Mouse (Mus musculus) c-Kit-positive CD71-negative TER-119-negative erythroid progenitor cells, embryonic 14.5 days (primary cell): ENCODE data around the gene Gnb3.

ENCODE experiments used
- DNase-seq: peaks from one replicate; pipeline ENCODE4 v3.0.0-alpha.2; 2013; ENCODE audit warnings: low read depth

Gene Gnb3

DNA sequence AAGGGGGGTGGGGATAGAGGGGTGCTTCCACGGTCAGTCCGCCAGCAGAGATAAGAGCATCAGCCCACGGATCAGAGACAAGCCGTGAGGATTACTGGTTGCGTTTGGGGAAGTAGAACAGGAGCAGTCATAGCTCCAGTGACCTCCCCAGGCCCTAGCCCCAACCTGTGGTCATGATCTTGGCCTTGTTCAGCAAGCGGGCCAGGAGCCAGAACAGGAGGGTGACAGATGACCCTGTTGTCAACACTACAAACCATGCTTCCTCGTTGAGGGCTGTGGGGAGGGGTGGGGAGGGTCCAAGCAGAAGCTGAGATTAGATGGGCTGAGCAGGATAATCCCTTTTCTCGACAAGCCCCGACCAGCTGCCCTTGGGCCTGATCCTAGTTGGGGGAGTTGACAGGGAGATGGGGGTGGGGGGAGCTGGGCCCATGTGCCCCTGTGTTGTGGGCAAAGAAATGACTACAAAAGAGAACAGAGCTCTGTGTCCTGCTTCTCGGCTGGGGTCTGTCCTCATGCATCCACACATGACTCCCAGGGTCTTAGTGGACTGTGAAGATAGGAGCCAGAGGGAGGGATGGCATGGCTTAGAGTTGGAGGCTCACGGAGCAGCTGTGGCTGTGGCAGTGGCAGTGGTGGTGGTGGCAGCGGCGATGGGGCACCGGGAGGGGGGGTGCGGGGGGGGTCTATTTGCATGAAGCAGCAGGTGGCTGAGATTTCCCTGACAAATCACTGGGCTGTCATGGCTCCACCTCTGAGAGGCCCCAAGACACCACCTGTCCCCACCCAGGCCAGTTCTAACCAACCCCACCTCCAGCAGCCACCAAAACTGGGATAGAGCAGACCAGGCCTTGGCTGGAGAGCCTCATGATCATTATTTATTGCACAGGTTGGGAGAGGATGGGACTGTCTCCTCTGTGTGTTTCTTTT is at the start of gene Gnb3:
Gene Gnb3 (minus strand): TSS at position 35 of the 927 bp plus-strand sequence.
- no peak for DNase-seq

DNA sequence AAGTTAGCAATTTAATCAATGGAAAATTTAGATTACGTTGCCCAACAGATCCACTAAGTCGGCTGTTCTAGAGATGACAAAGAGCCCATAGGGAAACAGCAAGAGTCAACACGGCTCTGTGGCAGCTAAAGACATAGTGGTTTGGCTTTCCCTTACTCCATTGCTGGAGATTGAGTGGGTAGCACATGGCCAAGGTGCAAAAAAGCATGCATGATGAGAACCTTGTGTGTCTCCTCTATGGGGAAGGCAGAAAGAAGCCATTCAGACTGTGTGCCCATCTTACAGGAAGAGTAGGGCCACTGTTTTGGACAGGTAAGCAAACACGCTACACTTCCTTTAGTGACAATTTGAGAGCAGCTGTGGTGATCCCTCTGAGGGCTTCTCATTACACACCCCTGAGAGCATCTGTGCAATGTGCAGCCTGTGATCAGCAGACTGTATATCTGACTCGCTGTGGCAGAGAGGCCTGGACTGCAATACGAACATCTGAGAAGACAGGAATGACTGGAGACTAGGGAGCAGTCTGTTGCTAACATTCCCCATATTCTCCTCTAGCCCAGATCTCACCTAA is 48.6 kb upstream of the Gnb3 start:
- no peak for DNase-seq

DNA sequence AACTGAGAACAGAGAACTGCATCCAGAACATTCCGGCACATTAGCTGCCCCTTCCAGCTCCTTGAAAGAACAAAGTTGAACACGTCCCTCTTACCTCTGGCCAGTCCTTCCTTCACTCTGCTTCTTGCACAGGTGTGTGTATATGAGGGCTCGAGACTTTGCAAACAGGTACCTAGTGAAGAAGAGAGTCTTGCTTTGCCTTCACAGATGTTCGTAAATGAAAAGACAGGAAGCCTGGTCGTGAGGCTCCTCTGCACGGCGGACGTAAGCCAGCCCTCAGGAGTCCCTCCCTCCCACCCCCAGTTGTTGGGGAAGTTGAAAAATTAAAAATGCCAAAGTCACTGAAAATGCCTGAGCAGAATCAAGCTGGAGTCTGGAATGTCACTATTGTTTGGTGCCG is 47.9 kb upstream of the Gnb3 start, which contains the start of gene Cd4:
Gene Cd4 (minus strand): TSS at position 236 of the 400 bp plus-strand sequence.
- no peak for DNase-seq

DNA sequence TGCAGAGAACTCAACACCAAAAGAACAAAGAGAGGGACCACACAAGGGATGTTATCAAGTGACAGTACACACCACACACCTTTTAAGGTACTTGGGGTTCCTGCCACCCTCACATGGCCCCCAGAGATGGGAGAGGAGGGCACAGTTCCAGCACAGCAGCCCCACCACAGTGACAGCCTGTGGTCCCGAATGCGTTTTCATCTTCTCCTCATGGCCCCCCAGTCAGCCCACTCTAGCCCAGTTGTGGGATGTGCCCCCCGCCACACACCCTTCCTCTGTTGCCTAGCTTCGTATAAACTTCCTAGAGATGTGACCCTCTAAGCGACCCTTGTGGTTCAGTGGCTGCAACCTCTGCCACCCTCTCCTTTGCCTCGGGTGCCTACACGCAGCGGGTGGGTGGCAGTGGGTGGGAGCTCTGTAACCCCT is 45.9 kb upstream of the Gnb3 start:
- DNase-seq: no peak

DNA sequence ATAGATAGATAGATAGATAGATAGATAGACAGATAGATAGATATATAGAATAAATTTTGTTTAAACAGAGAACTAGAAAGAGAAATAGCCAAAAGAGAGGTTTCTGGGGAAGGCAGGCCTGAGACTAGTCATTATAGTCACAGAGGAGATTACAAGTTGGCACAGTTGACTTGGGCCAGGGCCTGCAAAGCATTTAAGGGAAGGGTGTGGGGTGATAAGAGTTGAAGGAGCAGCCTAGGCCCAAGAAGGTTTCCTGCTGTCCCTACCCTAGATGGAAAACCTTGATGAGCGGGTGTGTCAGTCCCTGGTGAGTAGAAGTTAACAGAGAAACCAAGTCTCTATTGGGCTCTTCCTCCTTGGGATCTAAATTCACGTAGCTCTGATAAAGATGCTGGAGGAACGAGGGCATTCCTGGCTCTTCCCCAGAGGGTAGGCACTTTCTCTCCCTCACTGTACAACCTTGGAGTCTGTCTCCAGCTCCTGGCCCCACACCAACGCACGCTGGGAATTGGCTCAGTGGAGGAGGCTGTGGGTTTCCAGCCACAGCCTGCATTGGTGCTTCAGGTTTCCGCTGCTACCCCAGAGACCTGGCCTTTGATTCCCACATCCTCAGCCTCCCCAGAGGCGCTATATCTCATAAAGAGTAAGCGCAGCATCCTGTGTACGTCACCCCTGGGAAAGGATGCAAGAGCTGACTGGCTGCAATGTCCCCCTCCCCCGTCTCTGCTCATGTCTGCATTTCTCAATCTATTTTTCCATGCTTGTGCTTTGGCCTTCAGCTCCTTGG is 44.8 kb upstream of the Gnb3 start:
- no peak for DNase-seq

DNA sequence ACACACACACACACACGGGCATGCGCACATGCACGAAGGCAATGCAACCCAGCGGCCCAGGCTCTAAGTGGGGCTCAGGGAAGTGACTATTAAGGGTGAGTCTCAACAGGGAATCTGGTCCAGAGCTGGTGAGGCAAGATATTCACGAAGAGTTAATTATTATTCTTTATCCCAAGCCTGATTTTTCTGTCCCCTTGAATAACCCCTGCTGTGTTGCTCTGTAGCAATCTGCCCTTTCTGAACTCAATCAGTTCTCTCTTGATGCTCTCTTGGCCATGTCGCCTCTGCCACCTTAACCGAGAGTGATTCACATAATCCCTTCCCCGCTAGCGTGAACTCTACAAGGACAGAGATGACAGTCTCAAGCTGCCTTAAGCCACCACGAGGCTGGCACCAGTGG is 43.3 kb upstream of the Gnb3 start:
- DNase-seq: no peak

DNA sequence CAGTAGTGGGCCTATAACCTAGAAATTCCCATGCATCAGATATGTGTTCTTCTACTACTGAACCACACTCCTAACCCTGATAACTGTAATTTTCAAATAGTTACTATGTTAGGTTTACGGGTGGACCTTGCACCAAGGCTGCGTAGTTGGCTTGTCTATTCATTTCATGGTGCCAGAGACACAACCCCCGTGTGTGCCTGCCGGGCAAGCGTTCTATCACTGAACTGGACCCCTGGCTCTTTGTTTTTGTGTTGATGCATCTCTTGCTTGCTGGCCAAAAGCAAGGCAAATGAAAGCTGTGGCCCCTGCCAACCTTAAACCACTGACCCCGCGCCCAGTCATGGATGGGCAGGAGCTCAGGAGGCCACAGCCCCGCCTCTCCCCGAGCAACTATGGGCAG is 41.7 kb upstream of the Gnb3 start:
- no peak for DNase-seq

DNA sequence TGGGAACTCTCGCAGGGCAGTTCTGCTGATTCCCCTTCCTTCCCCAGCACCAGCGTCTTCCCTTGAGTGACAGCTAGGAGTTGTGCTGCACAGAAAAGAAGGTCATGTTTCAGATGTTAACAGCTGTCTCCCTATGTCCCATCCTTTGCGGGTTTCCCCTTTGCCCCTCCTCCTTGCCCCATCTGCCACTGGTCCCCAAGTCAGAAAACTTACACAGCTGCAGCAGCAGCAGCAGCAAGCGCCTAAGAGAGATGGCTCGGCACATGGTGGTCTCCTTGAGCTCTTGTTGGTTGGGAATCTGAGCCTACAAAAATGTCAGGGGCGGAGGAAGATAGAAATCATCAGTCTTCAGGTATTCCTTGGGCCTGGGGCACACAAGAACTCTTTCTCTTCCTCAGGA is 39.3 kb upstream of the Gnb3 start:
- no peak for DNase-seq

DNA sequence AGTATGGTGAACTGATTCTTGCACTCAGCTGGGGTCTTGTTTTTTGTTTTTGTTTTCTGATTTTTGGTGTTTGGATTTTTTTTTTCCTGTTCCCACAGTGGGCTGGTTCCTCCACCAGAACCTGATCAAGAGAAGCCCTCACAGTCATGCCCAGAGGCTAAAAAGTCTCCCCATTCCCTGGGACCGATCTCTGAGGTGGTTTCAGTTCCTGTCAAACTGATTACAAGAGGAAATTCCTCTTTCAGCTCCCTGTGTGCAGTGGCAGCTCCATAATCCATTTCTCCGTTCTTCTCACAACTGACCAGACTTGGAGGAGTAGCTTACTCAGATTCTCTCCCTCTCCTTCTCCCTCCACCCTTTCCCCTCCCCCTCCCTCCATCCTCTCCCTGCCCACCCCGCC is 34.3 kb upstream of the Gnb3 start:
- no peak for DNase-seq

DNA sequence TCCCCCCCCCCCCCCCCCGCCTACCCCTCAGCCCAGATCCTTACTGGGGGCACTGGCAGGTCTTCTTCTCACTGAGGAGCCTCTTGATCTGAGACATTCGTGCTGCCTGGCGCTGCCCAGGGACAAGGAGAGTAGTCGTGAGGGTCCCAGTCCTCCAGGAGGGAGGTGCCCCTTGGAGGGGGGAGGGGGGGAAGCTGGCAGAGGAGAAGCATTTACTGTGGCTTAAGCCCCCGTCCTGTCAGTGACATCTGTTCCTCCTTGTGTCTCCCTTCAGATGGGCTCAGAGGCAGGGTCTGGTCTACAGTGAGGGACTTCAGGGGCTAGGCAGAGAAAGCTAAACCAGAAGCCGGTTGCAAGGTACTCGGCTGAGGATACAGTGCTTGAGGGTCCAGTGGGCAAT is 26.5 kb upstream of the Gnb3 start:
- no peak for DNase-seq

DNA sequence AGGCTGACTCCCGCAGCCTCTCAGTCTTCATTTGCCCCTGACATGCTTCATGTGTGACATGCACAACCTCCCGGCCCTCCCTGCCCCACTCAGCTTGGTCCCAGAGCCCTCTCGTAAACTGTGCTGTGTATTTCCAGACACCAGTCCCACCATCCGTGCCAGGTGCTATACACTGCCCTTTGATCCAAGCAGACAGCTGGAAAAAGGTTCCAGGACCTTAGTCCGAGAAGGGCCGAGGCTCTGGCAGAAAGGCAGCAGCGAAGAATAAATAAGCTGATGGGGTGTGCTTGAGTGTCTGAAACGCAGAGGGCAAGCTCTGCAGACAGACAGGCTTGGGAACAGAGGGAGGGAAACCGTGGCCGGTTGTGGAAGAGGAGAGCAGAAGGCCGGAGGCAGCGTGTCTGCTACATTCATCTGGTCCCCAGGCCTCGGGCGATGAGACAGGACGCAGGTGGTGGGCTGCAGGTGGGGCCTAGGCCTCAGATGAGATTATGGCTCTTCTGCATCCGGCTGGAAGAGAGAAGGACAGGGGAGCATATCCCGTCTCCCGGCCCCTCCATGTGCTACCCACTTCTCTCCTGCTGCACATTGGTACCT is 25.8 kb upstream of the Gnb3 start:
- no peak for DNase-seq

DNA sequence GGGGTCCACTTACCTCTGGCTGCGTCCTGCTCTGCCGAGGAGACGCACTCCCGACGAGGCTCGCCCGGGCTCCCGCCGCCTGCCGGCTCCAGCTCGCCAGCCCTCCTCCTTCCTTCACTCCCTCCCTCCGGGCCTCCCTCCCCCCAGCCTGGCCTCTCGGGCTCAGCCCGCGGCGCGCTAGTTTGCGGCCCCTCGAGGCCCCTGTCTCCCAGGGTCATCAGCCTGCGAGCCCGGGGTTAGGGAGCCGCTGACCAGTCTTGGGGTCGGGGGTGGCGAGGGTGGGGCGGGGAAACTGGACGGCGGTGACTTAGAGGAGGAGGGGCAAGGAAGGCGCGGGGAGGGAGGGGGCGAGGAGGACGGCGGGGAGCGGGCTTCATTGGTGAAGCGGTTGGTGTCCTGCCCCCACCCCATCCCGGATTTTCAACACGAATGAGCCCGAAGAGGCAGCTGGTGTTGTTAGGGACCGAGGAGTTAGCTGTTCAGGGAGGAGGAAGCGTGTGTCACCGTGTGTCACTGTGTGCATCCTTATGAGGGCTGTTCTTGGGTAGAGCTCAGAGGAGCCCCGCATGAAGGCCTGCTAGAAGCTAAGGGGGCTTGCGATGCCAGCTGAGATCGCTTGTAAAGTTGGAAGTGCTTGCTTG is 23.7 kb upstream of the Gnb3 start, which contains the start of gene Gpr162:
Gene Gpr162 (minus strand): TSS at position 326 of the 641 bp plus-strand sequence.
- DNase-seq: no peak

DNA sequence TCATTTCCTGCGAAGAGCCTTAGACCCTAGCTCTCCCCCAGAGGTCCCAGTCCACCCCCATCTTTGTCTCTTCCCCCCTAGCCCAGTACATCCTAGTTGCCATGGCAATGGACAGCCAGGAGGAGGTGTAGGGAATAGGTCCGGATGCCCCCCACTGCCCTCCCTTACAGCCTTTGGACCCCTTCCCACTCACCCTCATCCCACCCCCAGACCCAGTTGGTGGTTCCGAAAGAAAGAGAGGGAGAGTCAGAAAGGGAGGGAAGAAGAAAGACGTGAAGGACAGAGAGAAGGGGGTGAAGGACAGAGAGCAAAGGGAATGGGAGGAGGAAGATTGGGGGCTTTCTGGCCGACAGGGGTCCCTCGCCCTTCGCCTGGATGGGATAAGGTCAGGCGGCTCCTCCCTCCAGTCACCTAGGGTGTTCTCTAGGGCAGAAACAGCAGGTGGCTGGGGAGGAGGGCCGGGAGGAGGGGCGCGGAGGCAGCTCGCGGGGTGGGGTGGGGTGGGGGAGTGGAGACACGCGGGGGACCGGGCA is 23.1 kb upstream of the Gnb3 start:
- DNase-seq: no peak

DNA sequence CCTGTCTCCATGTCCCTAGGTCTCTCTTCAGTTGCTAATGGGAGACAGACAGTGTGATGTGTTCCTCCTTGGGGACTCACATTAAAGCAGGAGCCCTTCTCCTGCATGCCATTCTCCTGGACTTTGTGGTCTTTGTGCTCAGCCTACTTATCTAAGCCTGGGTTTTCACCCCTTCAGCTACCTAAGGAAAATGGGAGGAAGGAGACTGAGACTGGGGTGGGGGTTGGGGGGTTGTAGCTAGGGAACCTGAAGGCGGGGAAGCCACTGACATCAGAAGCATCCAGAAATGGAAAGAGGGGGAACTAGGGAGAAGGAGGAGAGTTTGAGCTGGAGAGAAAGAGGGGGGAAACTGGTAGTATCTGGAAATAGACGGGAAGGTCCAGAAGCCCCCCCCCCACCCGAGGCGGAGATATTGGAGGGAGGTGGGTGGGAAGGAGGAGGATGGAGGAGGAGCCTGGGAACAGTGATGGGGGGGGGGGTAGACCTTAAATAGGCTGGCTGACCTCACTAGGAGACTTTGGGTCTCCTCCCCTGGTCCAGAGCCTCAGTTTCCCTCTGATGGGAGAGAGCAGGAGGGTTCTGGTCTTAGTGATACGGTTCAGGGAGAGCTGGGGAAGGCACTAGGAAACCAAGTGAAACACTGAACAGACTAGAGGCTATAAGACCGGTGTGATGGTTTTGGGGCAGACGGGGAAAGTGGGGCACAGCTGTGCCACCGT is 22.5 kb upstream of the Gnb3 start:
- no peak for DNase-seq

DNA sequence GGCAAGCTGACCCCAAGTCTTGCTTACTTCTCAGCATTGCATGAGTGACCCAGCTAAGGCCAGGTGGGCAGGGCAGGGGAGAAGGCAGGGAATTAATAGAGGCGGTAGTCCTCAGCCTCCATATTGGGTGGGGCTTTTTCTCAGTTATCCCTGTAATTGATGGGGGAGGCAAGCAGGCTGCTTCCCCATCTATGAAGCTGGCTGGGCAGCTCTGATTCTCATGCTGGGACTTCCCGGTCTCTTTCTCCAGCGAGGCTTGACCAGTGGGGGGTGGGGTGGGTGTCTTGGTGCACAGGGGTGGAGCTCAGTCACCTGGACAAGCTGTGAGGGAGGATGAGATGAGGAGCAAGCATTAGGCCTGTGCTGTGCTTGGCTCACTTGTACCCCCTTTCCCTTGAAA is 21.7 kb upstream of the Gnb3 start:
- DNase-seq: no peak

DNA sequence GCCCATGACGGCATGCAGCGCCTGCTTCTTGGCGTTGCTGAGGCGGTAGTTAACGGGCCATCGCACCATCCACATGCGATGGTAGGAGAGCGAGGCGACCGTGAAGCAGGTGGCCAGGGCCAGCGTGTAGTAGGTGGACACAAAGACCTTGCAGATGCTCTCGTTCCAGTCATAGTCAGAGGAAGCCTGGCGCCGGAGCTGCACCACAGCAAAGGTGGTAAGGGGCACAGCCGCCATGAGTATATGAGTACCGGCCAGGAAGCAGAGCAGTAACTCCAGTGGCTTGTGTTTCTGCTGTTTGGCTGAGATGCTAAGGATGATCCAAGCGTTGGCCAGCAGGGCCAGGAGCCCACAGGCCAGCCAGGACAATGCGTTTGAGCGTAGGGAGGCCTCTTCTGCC is 21.2 kb upstream of the Gnb3 start:
- DNase-seq: no peak

DNA sequence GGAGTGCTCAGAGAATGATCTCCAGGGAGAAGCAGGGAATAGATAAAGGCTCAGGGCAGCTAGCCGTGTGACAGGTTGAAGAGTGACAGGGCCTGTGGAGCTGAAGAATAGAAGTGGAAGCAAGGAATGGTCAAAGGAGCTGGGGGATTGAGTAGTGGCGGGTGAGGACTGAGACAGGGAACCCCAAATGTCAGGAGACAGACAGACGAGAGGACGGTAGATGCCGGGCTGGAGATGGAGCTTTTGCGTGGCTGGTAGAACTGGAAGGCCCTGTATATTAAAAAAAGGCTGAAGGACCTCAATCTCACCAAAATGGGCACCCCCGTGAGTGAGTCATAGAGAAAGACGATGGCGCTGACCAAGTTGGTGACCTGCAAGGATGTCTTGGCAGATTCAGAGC is 20.4 kb upstream of the Gnb3 start:
- DNase-seq: no peak

DNA sequence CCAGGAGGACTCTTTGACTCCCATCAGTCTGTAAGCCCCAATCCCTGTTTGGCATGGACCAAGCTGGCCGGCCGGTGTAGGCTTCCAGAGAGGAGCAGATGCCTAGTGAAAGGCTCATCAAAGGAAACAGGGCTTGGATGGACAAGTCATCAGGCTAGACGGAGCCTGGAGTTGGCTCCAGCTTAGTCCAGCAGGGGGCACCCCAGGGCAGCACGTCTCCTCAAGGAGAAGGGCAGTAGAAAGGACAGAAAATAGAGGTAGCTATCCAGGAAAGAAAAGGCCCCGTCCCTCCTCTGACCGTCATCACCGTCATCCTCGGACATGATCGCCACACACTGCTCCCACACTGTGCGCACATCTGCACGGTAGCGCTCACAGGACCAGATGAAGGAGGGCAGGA is 19.6 kb upstream of the Gnb3 start:
- DNase-seq: peak; percentile 72

DNA sequence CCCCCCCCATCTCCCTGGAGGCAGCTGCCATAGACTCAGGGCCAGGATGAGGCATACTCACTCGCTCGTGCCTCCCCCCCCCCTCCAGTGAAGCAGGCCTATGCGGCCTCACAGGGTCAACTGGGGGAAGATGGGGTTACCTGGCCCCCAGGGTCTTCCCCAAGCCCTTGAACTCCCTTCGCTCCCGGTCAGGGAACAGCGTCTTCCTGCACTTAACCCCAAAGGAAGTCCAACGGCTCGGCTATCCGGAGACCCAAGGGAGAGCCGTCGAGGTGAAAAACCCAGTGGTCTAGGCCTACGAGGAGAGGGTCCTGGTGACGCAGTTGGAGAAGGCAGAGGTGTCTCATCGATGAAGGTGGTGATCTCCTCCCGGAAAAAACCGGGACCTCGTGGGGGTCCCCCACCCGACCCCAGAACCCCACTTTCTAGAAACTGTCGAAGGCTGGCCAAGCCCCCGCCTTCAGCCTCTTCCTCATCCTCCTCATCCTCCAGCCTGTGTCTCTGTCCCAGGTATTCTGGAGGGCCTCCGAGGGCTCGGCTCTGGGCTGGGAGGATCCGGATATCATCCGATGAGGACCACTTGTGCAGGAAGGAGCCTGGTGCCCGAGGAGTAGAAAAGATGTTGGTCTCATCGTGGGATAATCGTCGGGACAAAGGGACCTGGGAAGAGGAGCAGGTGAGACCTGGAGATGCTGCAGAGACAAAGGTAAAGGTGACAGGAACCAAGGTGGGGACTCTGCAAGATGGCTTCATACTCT is 18.7 kb upstream of the Gnb3 start:
- no peak for DNase-seq
